Mouse (Mus musculus) neural tube, postnatal 0 days (tissue): ENCODE results near the gene Mfsd14a. TPM values are rescaled to one million over a fixed set of nuclear protein-coding genes. Genes with fewer than 3 reads are reported as not detected.

ENCODE experiments used
- polyA plus RNA-seq: library from polyadenylated mRNA; unstranded; fragments of >200 nt; fragmentation: Nextera tagmentation; extraction: Ambion mirVana; gene quantifications from 2 replicates; pipeline ENCODE4 v1.2.1, GENCODE M21; 2015

Gene Mfsd14a
- 54.8 and 55.4 TPM in 2 replicates for polyA plus RNA-seq

DNA sequence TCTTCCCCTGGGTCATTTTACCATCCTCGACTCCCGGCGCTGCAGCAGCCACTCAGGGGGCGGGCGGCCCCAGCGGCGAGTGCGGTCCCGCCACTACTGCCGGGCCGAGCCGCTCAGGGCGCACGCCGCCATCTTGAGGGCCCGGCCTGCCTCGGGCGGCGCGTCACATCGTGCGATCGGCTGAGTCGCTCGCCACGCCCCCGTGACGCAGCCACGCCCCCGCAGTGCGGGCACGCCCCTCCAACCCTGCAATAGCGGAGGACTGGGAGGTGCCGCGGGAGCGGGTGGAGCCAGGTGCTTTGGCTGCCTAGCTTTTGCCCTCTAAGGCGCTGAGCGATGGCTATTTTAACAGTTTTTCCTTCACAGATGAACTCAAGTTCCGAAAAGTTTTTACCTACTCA is at the start of gene Mfsd14a:
TSS of gene Mfsd14a (minus strand) at position 215 of the 401 bp plus-strand sequence.

DNA sequence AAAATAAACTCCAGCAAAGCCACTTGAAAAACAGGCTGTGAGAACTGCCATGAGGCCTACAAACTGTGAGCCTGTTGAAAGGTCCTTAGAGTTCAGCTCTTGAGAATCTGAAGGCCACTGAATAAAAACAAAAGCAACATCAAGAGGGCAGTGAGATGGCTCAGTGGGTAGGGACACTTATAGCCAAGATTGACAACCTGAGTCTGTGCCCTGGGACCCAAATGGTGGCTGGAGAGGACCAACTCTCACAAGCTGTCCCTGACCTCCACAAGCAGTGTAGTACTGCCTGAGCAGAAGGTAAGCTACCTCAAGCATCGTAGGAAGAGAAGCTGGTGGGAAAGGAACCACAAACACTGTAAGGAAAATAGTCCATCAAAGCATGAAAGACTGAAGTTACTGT is 18.7 kb upstream of the Mfsd14a start, which contains the start of gene Gm43191:
TSS of gene Gm43191 (minus strand) at position 101 of the 400 bp plus-strand sequence.

DNA sequence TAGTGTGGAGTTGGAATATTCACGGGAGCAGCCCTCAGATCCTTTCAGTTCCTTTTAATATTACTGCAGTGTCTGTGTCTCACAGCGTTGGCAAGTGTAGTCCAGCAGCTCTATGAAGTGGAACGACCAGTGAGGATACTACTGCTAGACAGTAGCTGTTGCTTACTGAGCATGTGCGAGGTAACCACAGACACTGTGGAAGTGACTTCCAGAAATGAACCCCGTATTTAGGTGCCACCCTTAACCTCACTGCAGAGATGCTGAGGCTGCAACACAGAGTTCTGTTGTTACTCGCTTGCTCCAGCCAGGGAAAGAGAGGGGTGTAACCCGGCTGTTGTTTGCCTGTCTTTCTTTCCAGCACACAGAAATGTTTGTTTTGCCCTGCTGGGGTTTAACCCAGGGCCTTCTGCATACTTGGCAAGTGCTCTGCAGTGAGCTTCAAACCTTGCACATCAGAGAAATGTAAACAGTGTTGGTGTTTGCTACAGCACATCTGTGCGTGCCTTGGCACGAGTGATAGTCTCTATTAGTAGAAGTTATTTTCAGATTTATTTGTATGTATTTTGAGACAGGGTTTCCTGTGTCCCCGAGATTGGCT is 48.1 kb downstream of the Mfsd14a start, which contains the start of gene Trmt13:
TSS of gene Trmt13 (minus strand) at position 293 of the 598 bp plus-strand sequence.

DNA sequence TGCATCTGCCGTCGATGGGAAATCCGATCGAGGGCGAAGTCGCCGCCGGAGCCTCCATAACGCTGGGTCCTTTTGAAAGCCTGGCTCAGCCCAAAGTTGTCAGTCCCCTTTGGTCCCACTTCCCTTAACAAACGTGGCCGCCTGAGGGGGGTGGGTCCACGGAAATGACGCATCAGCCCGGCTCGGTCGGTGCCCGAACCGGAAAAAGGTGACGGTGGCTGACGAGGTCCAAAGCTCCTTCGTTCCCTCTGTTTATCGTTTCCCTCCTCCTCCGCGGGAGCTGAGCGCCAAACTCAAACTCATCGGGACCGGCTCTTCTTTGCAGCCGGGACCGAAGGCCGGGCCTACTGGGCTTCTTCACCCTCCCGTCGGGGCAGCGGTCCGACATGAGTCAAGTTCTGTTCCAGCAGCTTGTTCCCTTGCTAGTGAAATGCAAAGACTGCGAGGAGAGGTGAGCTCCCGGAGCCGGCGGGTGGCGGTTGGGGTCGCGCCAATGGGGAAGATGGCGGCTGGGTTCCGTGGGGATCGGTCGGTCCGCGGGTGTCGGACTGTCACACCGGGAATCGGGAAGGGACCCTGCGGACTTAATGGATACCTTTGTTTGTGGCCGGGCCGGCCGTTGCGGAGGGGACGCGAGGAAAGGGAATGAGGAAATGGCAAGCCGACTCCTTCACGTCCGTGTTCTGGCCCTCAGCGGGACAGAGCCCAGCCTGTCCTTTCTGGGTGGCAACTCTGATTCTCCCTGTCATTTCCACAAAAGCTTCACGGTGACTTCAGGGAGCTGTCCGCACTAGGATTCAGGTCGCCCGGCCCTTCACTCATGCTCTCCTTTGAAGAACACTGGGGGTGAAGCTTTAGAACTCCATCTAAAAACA is 67.5 kb downstream of the Mfsd14a start, which contains the start of gene Sass6:
TSS of gene Sass6 (plus strand) at position 255 of the 875 bp plus-strand sequence.

Other genes starting within 250 kb of the Mfsd14a start
- gene Cdc14a, start 238.6 kb downstream of the Mfsd14a start, polyA plus RNA-seq, result 3.7 and 3.8 TPM in 2 replicates
- gene Rtca, start 154.5 kb downstream of the Mfsd14a start, polyA plus RNA-seq, result 120 and 124 TPM in 2 replicates
- gene Dbt, start 149.6 kb downstream of the Mfsd14a start, polyA plus RNA-seq, result 14.3 and 14.4 TPM in 2 replicates
- gene Lrrc39, start 99.7 kb downstream of the Mfsd14a start, polyA plus RNA-seq, result 0.26 and 0.36 TPM in 2 replicates
- 8.3 and 10.6 TPM in 2 replicates for gene Sass6, start 67.7 kb downstream of the Mfsd14a start, polyA plus RNA-seq
- gene Trmt13, start 48.1 kb downstream of the Mfsd14a start, polyA plus RNA-seq, result 18.7 and 20.5 TPM in 2 replicates
- gene Gm43191, start 18.6 kb upstream of the Mfsd14a start, polyA plus RNA-seq, result not detected in 2 replicates
- gene Slc35a3, start 50.2 kb upstream of the Mfsd14a start, polyA plus RNA-seq, result 7.5 and 7.6 TPM in 2 replicates
- 15.2 and 17.8 TPM in 2 replicates for gene Agl, start 145.5 kb upstream of the Mfsd14a start, polyA plus RNA-seq
- 3.7 and 4.6 TPM in 2 replicates for gene Frrs1, start 196.8 kb upstream of the Mfsd14a start, polyA plus RNA-seq